ENCODE assay signal across 8 mouse cellular contexts in genomic region chr2:181319248-181320102, GRCm38 (mm10). TPM values are rescaled to one million over a fixed set of nuclear protein-coding genes. Genes with fewer than 3 reads are reported as not detected.
DNase-seq lines count a peak whose midpoint lies in the region; ATAC-seq and TF ChIP-seq lines count a peak whose summit lies in the region.

Gene Rtel1, plus strand, starts transcription at chr2:181319739.

- peak within 1 kb of the TSS; percentile 51 for H3K4me3 ChIP-seq in hindbrain, embryonic 14.5 days (replicated peaks; ENCODE audit: low read length)

- ATAC-seq in Patski = peak; percentile 59
- ATAC-seq in hindbrain, embryonic 14.5 days (ENCODE audit: low FRiP score) = peak; percentile 93

- no peaks in the 10 kb centered on the region for H3K27me3 ChIP-seq in Patski
- H3K27me3 ChIP-seq in hindbrain, embryonic 14.5 days (ENCODE audit: control insufficient read depth, insufficient read depth, low read length) = no peaks in the 10 kb centered on the region; the same call in 1 of the 2 replicates

- CTCF ChIA-PET in Patski (lab: Charles Lee) = interaction anchor here (2.0 to 2.8 kb wide), 2 partner anchors 31 to 133 kb away, joined by 4 to 11 read pairs; partner anchors contain the start of gene Ppdpf

- no peak for TF ChIP-seq CTCF in Patski (IDR thresholded peaks at IDR 0.05)

- peaks cover 24% of the 10 kb centered on the region for H3K36me3 ChIP-seq in hindbrain, embryonic 14.5 days (replicated peaks; ENCODE audit: control insufficient read depth, insufficient read depth)

- POLR2A ChIA-PET in Patski (lab: Charles Lee) = interaction anchor here (0.8 to 0.9 kb wide), 2 partner anchors 12 to 31 kb away, joined by 3 to 9 read pairs; no protein-coding TSS in a partner anchor

- H3K4me1 ChIP-seq in hindbrain, embryonic 14.5 days (replicated peaks; ENCODE audit: control insufficient read depth, insufficient read depth, low read length) = peaks cover 9% of the 10 kb centered on the region

- H3K9ac ChIP-seq in hindbrain, embryonic 14.5 days = peak within 1 kb of the TSS; percentile 55

- in situ Hi-C loops in Patski (cut with MboI; ENCODE audit: low pct_unique_long_range_greater_than_20kb) = no loop called here

- H3K27ac ChIP-seq in hindbrain, embryonic 14.5 days = peak within 1 kb of the TSS; percentile 78

- peak; percentile 55 for DNase-seq in Patski (ENCODE audit: low read depth, low spot score)
- DNase-seq in cerebellum, postnatal 14 days = peak; percentile 90 to 91
- peak; percentile 49 to 71 for DNase-seq in frontal cortex, postnatal 25 days (ENCODE audit: low spot score in 2 of 2)
- DNase-seq in hindbrain, embryonic 14.5 days (ENCODE audit: low spot score) = peak; percentile 90
- DNase-seq in layer of hippocampus, postnatal 36 days = peak; percentile 77 to 80
- peak; percentile 87 to 89 for DNase-seq in lung, postnatal 4 days
- DNase-seq in retina, postnatal 7 days (ENCODE audit: low read depth, low spot score) = peak; percentile 80
- peak; percentile 71 for DNase-seq in urinary bladder, adult 2 months (ENCODE audit: low spot score)

- H3K9me3 ChIP-seq in hindbrain, embryonic 14.5 days (ENCODE audit: control insufficient read depth, low read length) = no peaks in the 10 kb centered on the region

- 6% methylated on average over 40 of the region's 40 CpGs for WGBS in hindbrain, embryonic 14.5 days

- peak within 1 kb of the TSS; percentile 65 for H3K4me2 ChIP-seq in hindbrain, embryonic 14.5 days (replicated peaks)

RNA-seq across cellular contexts. Expression of gene Rtel1, which starts in this region (rescaled TPM):
- 46.5 TPM for polyA plus RNA-seq in Patski (2021)
- 39.9 and 40.8 TPM in 2 replicates for polyA plus RNA-seq in hindbrain, embryonic 14.5 days (2014; fragmentation: Nextera tagmentation; extraction: Ambion mirVana)
- 10 to 100 TPM; 34.1 to 35.2 TPM for total RNA-seq in layer of hippocampus, postnatal 36 days (2021)
- 42.1 and 55.2 TPM in 2 replicates for polyA plus RNA-seq in urinary bladder, adult 2 months (2012; rRNA removed)

Comparison
In these comparisons a context has a peak if more than half of its experiments do, and no peak if none do; other contexts are left out.
1. Peak in every context shown above with its lines: DNase-seq, ATAC-seq, H3K4me3 ChIP-seq and H3K27ac ChIP-seq.